Mouse (Mus musculus) retina, postnatal 1 day (tissue): Measurements from ENCODE around the gene Ralb.
A peak's percentile ranks its signal among the peaks of the same experiment; 100 is the strongest.

ENCODE experiments used
- DNase-seq: peaks from one replicate; pipeline ENCODE4 v3.0.0-alpha.2; 2012

The Ralb gene

GRCm38 (mm10) chr1:119490765-119491164, 13.8 kb downstream of the Ralb start:
- no peak for DNase-seq

- no peak for DNase-seq
Measured at GRCm38 (mm10) chr1:119487917-119488590, 16.5 kb downstream of the Ralb start.

GRCm38 (mm10) chr1:119485825-119486224, 18.8 kb downstream of the Ralb start:
- DNase-seq: no peak

GRCm38 (mm10) chr1:119484457-119484856, 20.1 kb downstream of the Ralb start:
- DNase-seq: peak; percentile 56

- DNase-seq: peak; percentile 33
Measured at GRCm38 (mm10) chr1:119482891-119483290, 21.7 kb downstream of the Ralb start.

- DNase-seq: no peak
Measured at GRCm38 (mm10) chr1:119481205-119481932, 23.2 kb downstream of the Ralb start.

- no peak for DNase-seq
Measured at GRCm38 (mm10) chr1:119480678-119481077, 23.9 kb downstream of the Ralb start.

- DNase-seq: no peak
Measured at GRCm38 (mm10) chr1:119479641-119480040, 25.0 kb downstream of the Ralb start.

GRCm38 (mm10) chr1:119476905-119477353, 27.7 kb downstream of the Ralb start:
- DNase-seq: no peak

- DNase-seq: no peak
Measured at GRCm38 (mm10) chr1:119474671-119475070, 29.9 kb downstream of the Ralb start.

GRCm38 (mm10) chr1:119472648-119473047, 31.9 kb downstream of the Ralb start:
- DNase-seq: no peak

GRCm38 (mm10) chr1:119471793-119472396, 32.7 kb downstream of the Ralb start:
- DNase-seq: no peak

GRCm38 (mm10) chr1:119463386-119463785, 41.2 kb downstream of the Ralb start:
- peak; percentile 77 for DNase-seq

GRCm38 (mm10) chr1:119460062-119460461, 44.5 kb downstream of the Ralb start:
- no peak for DNase-seq

- DNase-seq: peak; percentile 73
Measured at GRCm38 (mm10) chr1:119457993-119458605, 46.5 kb downstream of the Ralb start.

GRCm38 (mm10) chr1:119457528-119457855, 47.1 kb downstream of the Ralb start:
- DNase-seq: no peak

GRCm38 (mm10) chr1:119456671-119457527, 47.7 kb downstream of the Ralb start:
- DNase-seq: no peak

- no peak for DNase-seq
Measured at GRCm38 (mm10) chr1:119453731-119454130, 50.9 kb downstream of the Ralb start.

- no peak for DNase-seq
Measured at GRCm38 (mm10) chr1:119451417-119451816, 53.2 kb downstream of the Ralb start.

- DNase-seq: no peak
Measured at GRCm38 (mm10) chr1:119450651-119451345, 53.8 kb downstream of the Ralb start.

- no peak for DNase-seq
Measured at GRCm38 (mm10) chr1:119446753-119447283, 57.8 kb downstream of the Ralb start.
